Mouse (Mus musculus): ENCODE measurements around the gene Ust. TPM values are rescaled to one million over a fixed set of nuclear protein-coding genes. Genes with fewer than 3 reads are reported as not detected.

Gene Ust
- total and polyA plus RNA-seq, 3 experiments: not detected

DNA sequence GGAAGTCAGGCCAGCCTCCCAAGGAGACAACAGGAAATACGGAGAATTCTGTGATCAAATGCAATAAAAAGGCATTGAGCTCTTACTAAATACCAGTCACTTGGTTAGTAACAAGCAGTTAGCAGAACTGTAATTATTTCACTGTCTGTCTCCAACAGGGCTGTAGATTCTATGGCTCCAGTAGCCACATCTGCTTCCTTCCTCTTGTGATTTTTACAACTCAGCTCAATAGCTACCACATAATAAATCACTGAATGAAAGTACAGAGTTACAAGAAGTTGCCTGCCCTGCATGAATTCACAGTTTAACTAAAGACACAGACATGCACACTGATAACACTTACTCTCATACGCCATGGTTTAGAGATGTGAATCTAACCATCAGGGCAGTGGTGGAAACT, 176.1 kb downstream of the Ust start:
- H3K4me3 ChIP-seq (replicated peaks in 1 of 3; ENCODE audit: low read depth in 2 of 3, low read length in 2 of 3, poor library complexity in 1 of 3): no peak overlapping the region
- dilution Hi-C loops (cut with MboI; ENCODE audit: extremely low pct_ligation_motif_present, extremely low pct_unique_long_range_greater_than_20kb, low sequenced_read_pairs): no loop called here
- no peak for DNase-seq (ENCODE audit: extremely low read depth)
- no peak for TF ChIP-seq SMC3 (IDR thresholded peaks at IDR 0.05; ENCODE audit: low read depth, low read length)
- no peak for TF ChIP-seq SIN3A (IDR thresholded peaks at IDR 0.05; ENCODE audit: low read length)
- TF ChIP-seq TBP (conservative IDR thresholded peaks at IDR 0.05; ENCODE audit: low read depth, low read length): no peak
- TF ChIP-seq RAD21 (IDR thresholded peaks at IDR 0.05; ENCODE audit: low read depth, low read length): no peak
- no peak for TF ChIP-seq NELFE (IDR thresholded peaks at IDR 0.05; ENCODE audit: low read depth, low read length)
- no peak for TF ChIP-seq MEF2A (IDR thresholded peaks at IDR 0.05; ENCODE audit: borderline replicate concordance, low read depth, low read length)
- no peaks in the 10 kb centered on the region for H3K27me3 ChIP-seq (replicated peaks)
- no peaks in the 10 kb centered on the region for H3K36me3 ChIP-seq (replicated peaks in 1 of 2; ENCODE audit: control insufficient read depth in 1 of 2, insufficient read depth in 1 of 2, low read length in 1 of 2)
- H3K9me3 ChIP-seq (replicated peaks; ENCODE audit: low read length): no peaks in the 10 kb centered on the region
- in situ Hi-C loops (cut with MboI; ENCODE audit: low pct_ligation_motif_present, low pct_unique_long_range_greater_than_20kb, low sequenced_read_pairs): no loop called here
- no peak overlapping the region for H3K4me2 ChIP-seq (ENCODE audit: insufficient read depth, low read depth, poor library complexity, severe bottlenecking)
- no peak overlapping the region for H3K27ac ChIP-seq (ENCODE audit: insufficient read depth, low read depth)
- H3K9ac ChIP-seq (ENCODE audit: insufficient read depth, low read depth): no peak overlapping the region
- peaks cover 6 to 9% of the 10 kb centered on the region in 2 experiments for H3K4me1 ChIP-seq (ENCODE audit: control insufficient read depth in 1 of 2, insufficient read depth in 2 of 2)
- H3K79me2 ChIP-seq (replicated peaks; ENCODE audit: control insufficient read depth, extremely low read depth, insufficient read depth, poor library complexity, severe bottlenecking): no peaks in the 10 kb centered on the region

DNA sequence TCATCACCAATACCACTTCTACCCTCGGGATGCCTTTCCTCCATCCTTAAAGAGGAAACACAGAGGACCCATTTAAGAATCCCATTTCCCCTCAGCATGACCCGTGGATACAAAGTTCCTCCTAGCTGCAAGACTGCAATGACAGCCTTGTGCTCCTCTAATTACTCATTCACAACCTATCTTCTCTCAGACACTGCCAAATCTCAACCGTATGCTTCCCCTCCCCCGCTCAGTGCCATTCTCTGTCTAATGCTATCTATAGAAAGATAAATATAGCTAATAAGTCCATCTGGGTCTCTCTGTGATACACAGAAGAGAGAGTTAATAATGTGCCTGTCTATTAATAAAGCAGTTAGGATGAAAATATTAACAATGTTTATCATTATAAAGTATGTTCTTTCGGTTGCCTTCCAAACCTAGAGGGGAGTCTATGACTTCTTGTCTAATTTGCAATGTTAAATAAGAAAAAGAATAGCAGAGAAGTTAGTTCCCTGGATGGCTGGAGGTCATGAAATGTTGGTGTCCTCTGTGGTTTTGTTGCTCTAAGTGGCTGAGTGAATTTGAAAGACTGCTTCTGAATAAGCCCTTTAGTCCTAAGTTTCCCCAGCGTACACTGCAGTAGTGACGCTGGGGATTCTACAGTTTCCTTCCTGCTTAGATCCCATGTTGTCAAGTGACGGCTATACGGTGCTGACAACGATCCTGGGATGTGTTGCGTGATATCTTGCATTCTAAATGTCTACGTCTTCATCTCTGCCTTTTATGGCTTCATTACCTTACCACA, 178.8 kb downstream of the Ust start:
- no peaks in the 10 kb centered on the region for H3K9me3 ChIP-seq (replicated peaks; ENCODE audit: low read length)
- no peaks in the 10 kb centered on the region for H3K36me3 ChIP-seq (replicated peaks in 1 of 2; ENCODE audit: control insufficient read depth in 1 of 2, insufficient read depth in 1 of 2, low read length in 1 of 2)
- peak overlapping the region; percentile 29 for H3K4me2 ChIP-seq (ENCODE audit: insufficient read depth, low read depth, poor library complexity, severe bottlenecking)
- peak; percentile 16 for DNase-seq (ENCODE audit: extremely low read depth)
- TF ChIP-seq GABPA (IDR thresholded peaks at IDR 0.05; ENCODE audit: insufficient replicate concordance, low read depth, low read length): no peak
- TF ChIP-seq POLR2A (IDR thresholded peaks at IDR 0.05; ENCODE audit: low read depth, low read length): no peak
- TF ChIP-seq ZC3H11A (IDR thresholded peaks at IDR 0.05; ENCODE audit: low read depth, low read length): no peak
- no peak for TF ChIP-seq MXI1 (IDR thresholded peaks at IDR 0.05; ENCODE audit: low read depth, low read length)
- no peak for TF ChIP-seq PAX5 (IDR thresholded peaks at IDR 0.05; ENCODE audit: low read length)
- TF ChIP-seq TCF12 (IDR thresholded peaks at IDR 0.05; ENCODE audit: low read depth, low read length): no peak
- peak; percentile 91 for TF ChIP-seq IRF4 (IDR thresholded peaks at IDR 0.05; ENCODE audit: low read depth, low read length)
- TF ChIP-seq USF1 (IDR thresholded peaks at IDR 0.05; ENCODE audit: low read depth, low read length): no peak
- peak; percentile 46 for TF ChIP-seq EP300 (IDR thresholded peaks at IDR 0.05; ENCODE audit: low read length)
- no peak for TF ChIP-seq HCFC1 (IDR thresholded peaks at IDR 0.05; ENCODE audit: low read depth, low read length)
- TF ChIP-seq JUND (conservative IDR thresholded peaks at IDR 0.05; ENCODE audit: low read depth, low read length): 0 out of 2 replicates have a peak, but pooled peaks have one; percentile 23
- TF ChIP-seq E2F4 (IDR thresholded peaks at IDR 0.05; ENCODE audit: insufficient replicate concordance, low read depth, low read length): no peak
- TF ChIP-seq ZNF384 (IDR thresholded peaks at IDR 0.05; ENCODE audit: low read depth, low read length): no peak
- no peak for TF ChIP-seq BHLHE40 (IDR thresholded peaks at IDR 0.05; ENCODE audit: low read depth, low read length)
- TF ChIP-seq CHD1 (IDR thresholded peaks at IDR 0.05; ENCODE audit: low read depth, low read length): no peak
- TF ChIP-seq UBTF (IDR thresholded peaks at IDR 0.05; ENCODE audit: low read depth, low read length): no peak
- no peaks in the 10 kb centered on the region for H3K79me2 ChIP-seq (replicated peaks; ENCODE audit: control insufficient read depth, extremely low read depth, insufficient read depth, poor library complexity, severe bottlenecking)
- peaks cover 6 to 9% of the 10 kb centered on the region in 2 experiments for H3K4me1 ChIP-seq (ENCODE audit: control insufficient read depth in 1 of 2, insufficient read depth in 2 of 2)
- no peak overlapping the region for H3K9ac ChIP-seq (ENCODE audit: insufficient read depth, low read depth)
- H3K27me3 ChIP-seq (replicated peaks): no peaks in the 10 kb centered on the region
- no peak overlapping the region for H3K27ac ChIP-seq (ENCODE audit: insufficient read depth, low read depth)
- in situ Hi-C loops (cut with MboI; ENCODE audit: low pct_ligation_motif_present, low pct_unique_long_range_greater_than_20kb, low sequenced_read_pairs) (no loop called here), dilution Hi-C loops (cut with MboI; ENCODE audit: extremely low pct_ligation_motif_present, extremely low pct_unique_long_range_greater_than_20kb, low sequenced_read_pairs) (no loop called here)
- no peak overlapping the region for H3K4me3 ChIP-seq (replicated peaks in 1 of 3; ENCODE audit: low read depth in 2 of 3, low read length in 2 of 3, poor library complexity in 1 of 3)

All from CH12.LX (cell line).